Mouse (Mus musculus) brain, adult 2 months (tissue): ENCODE measurements around the gene Kdm5b.
"Not testable (repeated sequence)": the region's sequence is repeated elsewhere in the genome, so short reads cannot be mapped to it uniquely, and the experiment has no call there.

Experiments
- DNase-seq: peaks from one replicate; pipeline ENCODE4 v3.0.0; 2011; ENCODE audit warnings: low read depth, low spot score

The Kdm5b gene

DNA sequence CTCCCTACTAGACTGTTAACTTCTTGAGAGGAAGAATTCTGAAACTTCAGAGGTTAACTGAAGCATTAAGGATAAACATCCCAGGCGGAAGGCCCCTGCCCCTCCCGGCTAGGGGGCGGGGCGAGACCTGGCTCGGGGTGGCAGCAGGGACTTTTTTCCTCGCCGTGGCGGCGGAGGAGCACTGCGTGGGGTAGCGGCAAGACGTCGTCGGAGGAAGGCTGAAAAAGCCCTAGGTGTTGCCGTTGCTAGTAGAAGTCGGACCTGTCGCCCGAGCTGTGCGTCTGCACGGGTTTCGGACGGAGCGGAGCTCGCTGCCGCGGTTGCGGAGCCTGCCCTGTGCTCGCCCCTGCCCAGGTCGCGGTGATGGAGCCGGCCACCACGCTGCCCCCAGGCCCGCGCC, at the start of gene Kdm5b:
TSS of gene Kdm5b (plus strand) at position 196 of the 400 bp plus-strand sequence.
- peak; percentile 97 for DNase-seq

DNA sequence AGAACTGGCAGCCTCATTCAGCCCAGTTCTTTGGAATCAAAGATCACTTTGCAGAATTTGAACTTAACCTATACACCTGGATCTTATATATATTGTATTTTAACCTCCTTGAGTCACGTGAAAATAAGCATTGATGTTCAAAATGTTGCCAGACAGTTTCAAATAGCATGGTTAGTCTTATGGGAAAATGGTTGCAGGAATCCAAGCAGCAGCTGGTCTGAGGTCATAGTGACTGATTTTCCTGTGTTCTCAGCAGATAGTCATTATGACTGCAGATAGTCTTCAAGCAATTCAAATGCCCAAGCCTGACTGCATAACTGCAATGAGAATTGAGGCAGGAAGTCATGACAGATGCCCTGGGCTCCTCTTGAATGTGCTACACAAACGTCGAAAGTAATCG, 47.8 kb upstream of the Kdm5b start:
- DNase-seq, result no peak

GRCm38 (mm10) chr1:134512584-134512983, 47.4 kb upstream of the Kdm5b start:
- no peak for DNase-seq

DNA sequence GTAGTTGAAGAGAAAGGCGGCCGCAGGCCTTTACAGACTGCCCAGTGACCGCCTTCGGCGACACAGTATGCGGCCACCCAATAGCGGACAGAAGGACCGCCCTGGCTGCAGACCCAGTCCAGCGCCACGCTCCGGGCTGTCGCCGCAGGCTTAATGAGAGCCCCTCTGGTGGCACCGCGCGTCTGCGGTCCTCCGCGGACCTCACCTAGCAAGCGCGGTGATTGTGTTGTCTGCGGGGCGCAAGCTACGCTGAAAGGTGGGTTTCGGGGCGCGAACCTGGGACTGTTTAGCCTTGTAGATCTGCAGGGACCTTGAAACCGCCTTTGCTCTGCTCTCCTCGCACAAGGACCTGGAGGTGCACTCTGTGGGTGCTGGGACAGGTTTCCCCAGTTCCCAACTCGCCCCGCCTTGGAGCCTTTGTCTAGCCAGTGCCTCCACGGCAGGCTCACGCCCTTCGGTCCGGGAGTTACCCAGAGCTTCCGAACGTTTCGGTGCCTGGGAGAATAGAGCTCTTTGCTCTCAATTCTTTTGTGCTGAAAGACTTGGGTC, 46.6 kb upstream of the Kdm5b start:
- DNase-seq, result no peak

GRCm38 (mm10) chr1:134513876-134514590, 45.9 kb upstream of the Kdm5b start:
- peak; percentile 15 for DNase-seq

- peak; percentile 5 for DNase-seq
Observed at GRCm38 (mm10) chr1:134515891-134516290, 44.1 kb upstream of the Kdm5b start.

GRCm38 (mm10) chr1:134516491-134517198, 43.3 kb upstream of the Kdm5b start:
- DNase-seq, result no peak

DNA sequence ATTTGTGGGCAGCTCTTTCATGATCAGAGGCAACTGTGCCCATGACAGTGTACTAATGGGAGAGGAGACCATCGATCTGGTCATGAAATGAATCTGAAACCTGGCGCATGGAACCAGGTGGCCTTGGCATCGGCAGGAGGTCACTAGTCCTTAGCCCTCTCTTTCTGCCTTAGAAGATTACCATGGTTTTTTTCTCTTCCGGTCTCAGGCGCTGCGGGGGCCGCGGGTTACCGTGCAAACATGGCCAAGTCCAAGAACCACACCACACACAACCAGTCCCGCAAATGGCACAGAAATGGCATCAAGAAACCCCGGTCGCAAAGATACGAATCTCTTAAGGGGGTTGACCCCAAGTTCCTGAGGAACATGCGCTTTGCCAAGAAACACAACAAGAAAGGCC, 42.1 kb upstream of the Kdm5b start:
- DNase-seq, result not testable (repeated sequence)

- DNase-seq, result peak; percentile 91
Observed at GRCm38 (mm10) chr1:134518677-134519076, 41.3 kb upstream of the Kdm5b start.

GRCm38 (mm10) chr1:134519201-134519600, 40.8 kb upstream of the Kdm5b start:
- DNase-seq, result not testable (repeated sequence)

DNA sequence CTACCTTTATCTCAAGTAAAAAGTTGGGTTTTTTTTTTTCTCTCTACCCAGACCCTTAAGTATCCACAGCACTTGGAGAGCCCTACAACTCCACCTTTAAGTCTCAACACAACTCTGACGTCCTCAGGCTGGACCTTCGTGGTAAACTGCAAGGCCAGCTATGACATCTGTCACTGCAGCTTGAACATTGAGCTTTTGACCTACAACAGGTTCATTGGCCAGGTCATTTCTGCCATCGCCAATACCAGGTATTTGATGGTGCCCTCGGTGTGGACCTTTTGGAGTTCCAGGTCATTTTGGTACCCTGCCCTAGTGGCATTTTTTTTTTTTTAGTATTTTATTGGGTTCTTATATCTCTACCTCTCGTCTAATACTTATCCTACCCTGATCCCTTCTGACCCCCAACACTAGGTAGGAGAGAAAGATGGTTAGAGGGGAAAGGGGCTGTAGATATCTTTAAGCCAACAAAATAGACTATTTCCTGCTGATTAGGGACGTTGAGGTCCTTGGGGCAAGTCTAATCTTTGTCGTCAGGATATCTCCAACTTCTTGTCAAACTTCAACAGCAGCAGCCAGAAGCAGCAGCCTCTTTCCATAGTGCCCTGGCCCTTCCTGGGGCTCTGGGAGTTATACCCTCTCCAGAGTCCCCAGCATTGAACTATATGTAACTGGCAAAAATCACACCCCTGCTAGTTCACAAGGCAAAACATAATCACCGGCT, 39.8 kb upstream of the Kdm5b start:
- no peak for DNase-seq

GRCm38 (mm10) chr1:134521163-134521562, 38.8 kb upstream of the Kdm5b start:
- no peak for DNase-seq

DNA sequence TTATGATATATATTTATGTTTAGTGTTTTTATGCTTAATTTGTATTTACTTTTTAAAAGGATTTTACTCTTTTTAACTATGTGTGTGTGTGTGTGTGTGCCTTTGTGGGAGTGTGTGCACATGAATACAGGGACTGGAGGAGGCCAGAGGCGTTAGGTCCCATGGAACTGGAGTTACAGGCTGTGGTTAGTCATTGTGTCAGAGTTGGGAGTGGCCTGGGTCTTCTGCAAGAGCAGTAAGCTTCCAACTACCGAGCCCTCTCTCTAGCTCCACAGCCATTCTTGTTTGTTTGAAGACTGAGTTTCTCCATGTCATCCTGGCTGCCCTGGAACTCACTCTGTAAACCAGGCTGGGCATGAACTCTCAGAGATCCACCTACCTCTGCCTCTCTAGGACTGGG, 37.6 kb upstream of the Kdm5b start:
- DNase-seq, result no peak

- peak; percentile 21 for DNase-seq
Observed at GRCm38 (mm10) chr1:134524424-134524823, 35.5 kb upstream of the Kdm5b start.

DNA sequence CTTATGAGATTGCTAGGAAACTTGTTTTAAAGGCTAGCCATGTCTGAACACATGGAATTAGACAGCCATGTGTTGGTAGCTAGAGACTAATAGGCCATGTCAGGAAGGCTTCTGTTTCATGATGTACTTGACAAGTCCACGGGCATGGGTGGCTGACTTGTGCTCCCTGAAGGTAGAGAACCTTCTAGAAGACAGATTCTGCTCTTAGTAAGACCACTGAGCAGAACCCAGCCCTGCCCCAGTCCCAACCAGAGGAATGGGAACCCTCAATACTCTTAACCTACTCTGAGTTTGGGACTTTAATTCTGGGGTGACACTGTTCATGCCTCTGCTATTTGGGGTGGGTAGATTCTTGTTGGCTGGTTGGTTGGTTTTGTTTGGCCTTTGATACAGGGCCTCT, 35.0 kb upstream of the Kdm5b start:
- no peak for DNase-seq

DNA sequence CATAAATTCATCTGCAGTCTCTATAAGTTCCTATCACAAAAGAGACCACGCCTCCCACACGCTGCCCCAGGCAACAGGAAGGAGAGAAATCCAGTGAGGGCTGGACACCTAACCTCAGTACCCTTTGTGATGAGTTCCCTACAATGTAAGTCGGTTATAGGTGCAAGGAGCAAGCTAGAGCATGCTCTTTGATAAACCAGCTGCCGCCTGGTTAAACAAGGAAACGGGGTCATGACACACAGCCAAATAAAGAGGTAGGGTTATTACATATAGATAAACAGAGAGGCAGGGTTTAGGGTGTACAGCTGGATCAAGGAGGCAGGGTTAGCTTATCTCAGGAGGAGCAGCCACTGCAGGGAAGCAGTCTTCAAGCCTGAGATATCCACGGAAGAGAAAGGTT, 33.2 kb upstream of the Kdm5b start:
- DNase-seq, result no peak

- peak; percentile 20 for DNase-seq
Observed at GRCm38 (mm10) chr1:134530618-134531017, 29.4 kb upstream of the Kdm5b start.

DNA sequence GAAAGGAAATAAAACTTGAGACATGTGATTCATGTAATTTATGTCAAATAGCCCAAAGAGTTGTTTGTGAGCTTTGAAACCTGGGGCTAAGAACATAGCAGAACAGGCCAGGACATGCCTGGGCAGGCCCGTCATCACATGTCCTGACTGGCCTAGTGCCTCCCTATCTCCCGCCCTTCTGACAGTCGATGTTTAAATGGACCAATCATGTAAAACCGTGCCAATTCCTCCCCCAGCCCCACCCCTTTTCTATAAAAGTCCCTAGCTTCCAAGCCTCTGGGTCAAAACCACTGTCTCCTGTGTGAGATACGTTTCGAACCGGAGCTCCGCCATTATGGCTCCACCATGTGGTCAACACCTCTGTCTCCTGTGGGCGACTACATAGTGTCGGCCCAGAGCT, 26.3 kb upstream of the Kdm5b start:
- DNase-seq, result not testable (repeated sequence)

- DNase-seq, result no peak
Observed at GRCm38 (mm10) chr1:134535054-134535453, 24.9 kb upstream of the Kdm5b start.

DNA sequence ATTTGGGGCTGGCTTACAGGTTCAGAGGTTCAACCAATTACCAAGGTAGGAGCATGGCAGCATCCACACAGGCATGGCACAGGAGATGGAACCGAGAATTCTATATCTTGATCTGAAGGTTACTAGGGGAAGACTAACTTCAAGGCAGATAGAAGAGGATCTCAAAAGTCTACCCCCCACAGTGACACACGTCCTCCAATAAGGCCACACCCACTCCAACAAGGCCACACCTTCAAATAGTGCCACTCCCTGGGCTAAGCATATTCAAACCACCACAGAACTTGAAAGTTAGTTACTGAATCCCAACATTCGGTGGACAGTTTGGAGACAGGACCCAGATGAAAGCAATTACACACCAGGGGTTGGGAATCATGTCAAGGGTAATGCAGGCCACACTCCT, 24.5 kb upstream of the Kdm5b start:
- no peak for DNase-seq

DNA sequence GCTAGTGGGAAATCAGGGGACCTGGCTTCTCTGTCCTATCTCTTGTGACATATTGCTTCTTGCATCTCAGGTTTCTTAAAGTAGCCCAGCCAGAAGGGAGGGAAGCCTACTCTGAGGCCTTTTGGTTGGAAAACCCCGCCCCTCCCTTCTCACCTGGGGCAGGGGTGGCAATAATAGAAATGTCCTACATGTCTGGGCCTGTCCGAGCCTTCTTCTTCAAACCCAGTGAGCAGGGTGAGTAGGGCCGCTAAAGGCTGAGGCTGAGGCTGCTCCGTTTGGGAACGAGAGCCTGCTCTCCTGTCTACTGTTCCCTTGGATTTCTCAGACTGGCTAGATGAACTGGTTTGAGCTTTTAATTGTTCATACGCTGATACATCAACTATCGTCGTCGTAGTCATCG, 19.4 kb upstream of the Kdm5b start:
- no peak for DNase-seq

DNA sequence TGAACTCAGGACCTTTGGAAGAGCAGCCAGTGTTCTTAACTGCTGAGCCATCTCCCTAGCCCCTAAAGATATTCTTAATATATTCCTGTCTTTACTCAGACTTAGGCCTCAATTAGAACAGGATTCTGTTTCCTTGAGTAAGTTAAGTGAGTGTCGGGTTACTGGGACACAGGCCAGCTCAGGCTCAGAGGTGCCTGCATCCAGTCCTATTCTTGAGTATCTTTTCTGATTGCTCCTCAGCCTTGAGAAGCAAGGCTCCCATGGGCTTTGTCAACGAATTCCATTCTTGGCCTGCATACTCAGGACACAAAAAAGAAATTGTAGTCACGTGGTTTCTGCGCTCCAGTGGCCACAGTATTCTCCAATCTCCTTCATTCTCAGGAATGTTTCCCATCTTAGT, 11.7 kb upstream of the Kdm5b start:
- no peak for DNase-seq
